Mouse (Mus musculus): ENCODE results near the gene Mien1.

Mien1 gene

DNA sequence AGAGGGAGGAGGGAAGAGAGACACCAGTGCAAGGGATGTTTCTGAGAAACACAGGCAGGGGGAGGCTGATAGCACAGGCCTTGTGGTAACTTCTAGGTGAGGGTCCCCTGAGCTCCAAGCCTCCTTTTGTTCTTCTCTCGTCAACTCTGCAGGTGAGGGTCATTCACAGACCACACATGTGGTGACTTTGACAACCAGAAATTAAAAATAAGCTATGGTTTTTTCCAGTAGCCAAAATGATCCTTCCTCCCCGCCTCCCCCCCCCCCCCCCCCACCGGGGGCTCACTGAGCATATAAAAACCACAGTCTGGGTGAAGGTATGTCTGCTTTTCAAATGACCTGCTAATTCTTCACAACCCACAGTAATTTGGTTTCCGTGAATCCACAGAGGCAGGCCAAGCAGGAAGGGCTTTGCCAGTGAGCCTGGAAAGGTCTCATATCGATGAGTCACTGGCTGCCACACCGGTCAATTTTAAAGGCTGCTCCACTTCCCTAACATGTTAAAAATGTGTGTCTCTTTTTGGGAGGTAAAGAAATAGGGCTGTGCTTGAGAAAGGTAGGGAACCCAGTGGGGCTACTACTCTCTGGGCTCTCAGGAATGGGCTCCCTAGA, 22.4 kb upstream of the Mien1 start:
- no peak for DNase-seq (ENCODE audit: extremely low spot score, low spot score)

DNA sequence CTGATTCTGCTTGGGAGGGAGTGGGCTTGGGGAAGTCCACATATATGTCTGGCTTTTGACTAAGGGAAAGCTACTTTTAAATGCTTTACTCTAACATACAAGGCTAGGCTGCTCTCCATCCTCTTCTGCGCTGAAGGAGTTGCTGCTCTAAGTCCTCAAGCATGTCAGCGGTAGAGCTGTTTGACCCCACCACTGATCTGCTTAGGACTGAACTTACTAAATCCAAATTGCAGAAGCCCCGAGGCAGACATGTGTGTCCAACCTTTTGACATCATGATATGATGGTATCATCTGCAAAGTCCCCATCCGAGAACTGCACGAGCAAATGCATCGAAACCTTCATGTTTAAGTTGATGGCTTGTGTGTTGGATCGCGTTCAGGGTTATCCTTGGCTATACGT, 21.1 kb upstream of the Mien1 start:
- DNase-seq (ENCODE audit: extremely low spot score, low spot score) = no peak

DNA sequence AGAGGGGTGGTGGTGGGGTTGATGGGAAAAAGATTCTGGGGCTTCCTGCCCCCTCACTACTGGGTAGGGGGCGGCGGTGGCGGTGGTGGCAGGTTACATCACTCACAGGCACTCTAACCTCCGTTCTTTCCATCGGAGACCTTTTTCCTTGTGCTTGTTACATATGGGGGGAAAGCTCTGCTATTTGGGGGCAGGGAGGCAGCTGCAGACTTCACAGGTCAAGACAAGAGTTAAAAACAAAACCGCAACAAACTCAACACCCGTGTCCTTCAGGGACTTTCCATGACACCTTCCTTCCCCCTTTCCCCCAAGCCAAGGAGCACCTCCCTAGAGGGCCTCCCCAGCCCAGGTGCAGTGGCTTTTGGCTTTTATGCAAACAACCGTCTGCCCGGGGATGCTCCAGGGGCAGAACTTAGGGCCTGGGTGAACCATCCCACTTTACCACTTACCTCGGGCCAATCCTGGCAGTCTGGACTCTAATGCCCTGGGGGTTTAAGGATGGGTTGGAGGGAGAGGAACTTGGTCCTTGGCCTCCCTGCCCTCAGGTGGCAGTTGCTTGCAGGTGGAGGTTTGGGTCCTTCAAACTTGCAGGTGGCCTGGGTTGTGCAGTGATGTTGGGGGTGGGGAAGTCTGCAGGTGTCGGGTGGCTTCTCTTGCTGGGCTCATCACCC, 20.4 kb upstream of the Mien1 start:
- DNase-seq (ENCODE audit: extremely low spot score, low spot score) = no peak

DNA sequence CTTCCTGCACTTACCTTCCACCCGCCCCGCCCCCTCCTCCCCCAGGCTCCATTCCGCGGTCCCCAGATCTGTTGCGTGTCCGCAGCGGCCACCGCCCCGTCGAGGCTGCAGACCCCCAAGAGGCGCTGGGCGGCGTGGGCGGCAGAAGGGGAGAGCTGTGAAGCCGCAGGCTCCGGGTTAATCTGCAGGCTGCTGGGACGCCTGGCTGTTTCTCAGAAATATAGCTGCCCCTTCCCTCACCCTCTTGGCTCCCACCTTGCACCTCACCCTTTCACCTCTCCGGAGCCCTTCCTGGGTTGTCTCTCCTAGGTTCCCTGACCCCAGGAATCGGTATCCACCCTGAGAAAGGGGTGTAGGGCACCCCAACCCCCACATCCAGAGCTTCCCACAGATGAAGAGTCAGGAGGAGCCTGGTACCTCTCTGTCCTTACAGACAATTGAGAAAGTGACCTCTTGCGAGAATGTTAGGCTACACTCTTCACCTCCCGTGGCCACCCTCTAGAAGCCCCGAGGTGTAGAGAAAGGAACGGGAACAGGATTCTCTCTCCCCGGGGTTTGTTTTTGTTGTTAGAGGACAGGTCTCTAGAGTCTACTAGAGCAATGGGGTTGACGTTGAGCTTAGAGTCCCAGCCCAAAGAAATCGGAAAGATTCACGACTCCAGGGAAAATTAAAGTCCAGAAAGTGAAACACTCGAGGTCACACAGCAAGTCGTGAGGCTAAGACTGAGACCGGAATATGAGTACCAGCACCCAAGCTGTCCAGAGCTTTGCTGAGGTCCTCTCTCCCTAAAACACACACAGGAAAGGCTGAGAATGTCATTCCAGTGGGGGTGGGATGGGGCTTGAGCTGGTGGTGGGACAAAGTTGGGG, 19.6 kb upstream of the Mien1 start:
- peak; percentile 23 for DNase-seq (ENCODE audit: extremely low spot score, low spot score)

DNA sequence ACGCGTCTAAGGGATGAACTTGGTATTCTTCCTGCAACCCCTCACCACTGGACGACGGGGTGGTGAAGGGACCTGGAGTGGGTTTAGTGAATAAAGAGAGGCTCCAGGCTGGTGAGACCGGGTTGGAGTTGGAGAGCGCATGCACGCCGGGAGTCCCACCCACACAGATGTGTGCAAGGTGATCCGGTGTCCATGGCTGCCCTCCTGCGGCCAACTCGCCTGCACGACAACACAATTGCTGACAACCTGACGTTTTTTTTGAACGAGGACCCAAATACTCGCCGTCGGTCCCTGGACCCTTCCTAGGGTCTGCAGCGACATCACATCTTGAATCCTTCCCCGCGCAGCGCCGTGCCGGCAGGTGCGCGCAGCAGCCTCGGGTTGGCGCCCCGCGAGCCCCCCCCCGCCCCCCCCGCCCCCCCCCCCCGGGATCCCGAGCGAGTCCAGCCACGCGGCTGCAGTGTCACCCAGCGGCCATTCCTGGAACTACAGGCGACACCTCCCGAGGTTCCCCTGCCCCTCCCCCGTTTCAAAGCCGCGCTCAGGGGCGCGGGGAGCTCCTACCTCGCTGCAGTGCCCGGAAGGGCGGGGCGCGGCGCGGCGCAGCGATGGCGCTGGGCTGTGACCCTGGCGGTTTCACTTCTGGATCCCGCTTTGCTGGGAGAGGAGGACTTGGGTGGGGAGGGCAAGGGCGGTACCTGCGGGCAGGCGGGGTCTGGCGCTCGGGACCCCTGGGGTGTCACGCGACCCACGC, 18.8 kb upstream of the Mien1 start:
- DNase-seq (ENCODE audit: extremely low spot score, low spot score) = peak; percentile 90

DNA sequence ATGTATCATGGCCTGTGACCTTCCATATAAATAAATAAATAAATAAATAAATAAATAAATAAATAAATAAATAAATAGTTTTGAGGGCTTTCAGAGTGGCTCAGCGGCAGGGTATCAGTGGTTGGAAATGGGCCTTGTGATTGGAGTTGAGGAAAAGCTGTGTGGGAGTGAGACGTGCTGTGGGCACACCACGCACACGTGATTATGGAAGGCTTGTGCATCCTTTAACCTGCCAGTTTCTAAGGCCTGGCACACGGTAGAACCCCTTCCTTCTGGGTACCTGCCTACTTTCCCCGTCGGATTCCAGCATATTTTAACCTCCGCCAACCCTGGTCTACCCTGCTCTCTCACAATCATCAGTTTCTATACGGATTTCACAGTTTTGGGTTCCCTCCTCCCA, 18.2 kb upstream of the Mien1 start:
- DNase-seq (ENCODE audit: extremely low spot score, low spot score) = no peak

DNA sequence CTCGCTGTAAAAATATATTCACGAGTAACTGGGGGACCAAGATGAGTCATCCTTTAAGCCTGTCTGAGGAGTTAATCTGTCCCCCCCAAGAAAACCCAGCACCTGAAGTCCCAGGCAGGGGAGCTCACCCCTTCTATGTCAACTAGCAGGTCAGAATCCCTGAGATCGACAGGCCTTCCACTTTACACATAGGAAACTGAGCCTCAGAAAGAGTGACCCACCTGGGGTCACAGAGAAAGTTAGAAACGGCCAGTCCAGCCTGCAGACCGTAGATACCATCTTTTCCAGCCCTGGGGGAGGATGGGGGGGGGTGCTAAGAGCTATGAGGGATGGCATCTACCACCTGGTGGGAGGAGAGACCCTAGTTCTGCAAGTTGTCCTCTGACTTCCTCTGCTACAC, 17.8 kb upstream of the Mien1 start:
- DNase-seq (ENCODE audit: extremely low spot score, low spot score) = no peak

DNA sequence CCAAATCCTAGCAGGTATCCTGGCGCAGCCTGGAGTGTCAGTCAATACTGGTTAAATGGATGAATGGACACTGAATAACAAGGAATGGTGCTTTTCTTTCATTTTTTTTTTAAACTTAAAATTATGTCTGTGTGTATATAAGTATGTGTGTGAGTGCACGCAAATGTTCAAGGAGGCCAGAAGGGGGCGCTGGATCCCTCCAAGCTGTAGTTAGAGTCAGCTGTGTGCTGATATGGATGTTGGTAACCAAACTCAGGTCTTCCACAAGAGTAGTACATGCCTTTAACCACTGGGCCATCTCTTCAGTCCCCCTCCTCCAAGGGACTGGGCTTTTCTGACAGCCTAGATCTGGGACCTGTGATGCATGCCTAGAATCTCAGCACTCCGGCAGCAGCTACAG, 16.7 kb upstream of the Mien1 start:
- no peak for DNase-seq (ENCODE audit: extremely low spot score, low spot score)

DNA sequence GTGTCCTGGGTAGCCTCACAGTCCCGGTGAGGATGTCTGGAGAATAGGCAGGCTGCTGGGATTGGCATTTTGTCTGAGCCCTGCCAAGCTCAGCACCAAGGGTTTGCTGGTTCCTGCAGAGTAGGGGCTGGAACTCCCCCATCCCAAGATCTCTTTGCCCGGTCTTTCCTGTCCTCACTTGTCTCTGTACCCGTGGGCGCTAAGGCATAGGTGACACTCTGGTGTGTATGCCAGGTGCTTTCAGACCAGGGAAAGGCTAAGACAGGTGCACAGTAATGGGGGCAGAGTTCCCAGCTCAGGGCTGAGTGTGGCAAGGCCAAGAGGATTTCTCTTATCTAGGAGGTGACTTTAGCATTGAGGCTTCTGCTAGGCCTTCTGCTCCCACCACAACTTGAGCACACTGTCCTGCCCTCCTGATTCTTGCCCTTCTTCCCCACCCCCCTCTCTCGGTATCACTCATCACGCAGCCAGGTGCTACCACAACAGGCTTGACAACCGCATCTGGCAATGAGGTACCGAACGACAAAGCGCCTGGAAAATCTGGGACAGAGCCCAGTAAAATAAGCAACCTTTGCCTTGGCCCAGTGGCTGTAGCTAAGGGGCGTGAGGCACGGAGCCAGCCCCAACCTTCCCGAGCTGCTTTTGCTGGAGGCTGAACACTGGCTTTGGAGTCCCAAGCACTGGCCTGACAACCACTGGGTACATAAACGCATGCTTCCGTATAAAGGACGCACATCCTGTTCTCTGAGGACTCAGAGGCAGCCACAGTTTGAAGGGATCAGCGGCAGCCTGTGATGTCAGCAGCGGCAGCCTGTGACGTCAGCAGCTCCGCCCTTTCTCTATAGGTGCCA, 11.4 kb upstream of the Mien1 start:
- DNase-seq (ENCODE audit: extremely low spot score, low spot score) = no peak

DNA sequence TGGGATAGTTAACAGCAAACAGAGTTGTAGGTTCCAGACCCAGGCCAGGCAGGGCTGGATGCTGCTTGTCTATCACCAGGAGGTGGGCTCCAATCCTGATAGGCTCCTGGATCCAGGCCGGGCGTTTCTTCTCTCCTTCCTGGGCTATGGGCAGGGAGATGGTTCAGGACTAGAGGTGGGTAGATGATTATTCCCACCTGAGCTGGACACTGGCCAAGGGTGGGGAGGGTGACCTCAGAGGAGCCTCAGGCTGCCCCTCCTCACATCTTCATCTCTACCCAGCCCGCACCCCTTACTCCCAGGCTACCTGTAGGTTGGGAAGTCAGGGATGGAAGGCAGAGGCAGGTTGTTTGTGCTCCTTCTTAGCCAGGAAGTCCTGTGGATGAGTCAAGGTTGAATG, 10.6 kb upstream of the Mien1 start:
- no peak for DNase-seq (ENCODE audit: extremely low spot score, low spot score)

DNA sequence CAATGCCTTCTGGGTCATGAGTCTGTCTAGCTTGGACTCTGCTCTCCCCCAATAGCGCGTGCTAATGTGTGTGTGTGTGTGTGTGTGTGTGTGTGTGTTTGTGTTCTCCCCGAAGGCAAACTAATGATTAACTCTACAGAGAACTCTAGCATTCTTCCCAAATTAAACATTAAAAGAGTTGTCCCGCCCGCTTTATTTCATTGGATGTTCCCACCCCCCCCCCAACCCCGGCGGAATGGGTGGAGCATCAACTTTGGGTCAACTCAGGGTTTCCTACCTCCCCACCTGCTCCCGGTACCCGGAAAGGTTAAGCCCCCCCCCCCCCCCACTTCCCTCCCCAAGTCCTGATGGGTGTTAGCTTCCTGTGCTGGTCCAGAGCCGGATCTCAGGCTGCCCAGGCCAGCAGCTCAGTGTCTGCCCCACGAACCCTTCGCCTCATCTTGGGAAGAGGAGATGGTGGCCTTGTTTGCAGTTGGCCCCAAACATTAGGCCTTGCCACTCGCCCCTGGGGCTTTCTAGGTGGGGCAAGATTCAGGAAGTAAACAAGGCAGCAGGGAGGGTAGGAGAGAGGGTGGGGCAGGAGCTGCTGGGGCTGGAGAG, 9.5 kb upstream of the Mien1 start:
- no peak for DNase-seq (ENCODE audit: extremely low spot score, low spot score)

DNA sequence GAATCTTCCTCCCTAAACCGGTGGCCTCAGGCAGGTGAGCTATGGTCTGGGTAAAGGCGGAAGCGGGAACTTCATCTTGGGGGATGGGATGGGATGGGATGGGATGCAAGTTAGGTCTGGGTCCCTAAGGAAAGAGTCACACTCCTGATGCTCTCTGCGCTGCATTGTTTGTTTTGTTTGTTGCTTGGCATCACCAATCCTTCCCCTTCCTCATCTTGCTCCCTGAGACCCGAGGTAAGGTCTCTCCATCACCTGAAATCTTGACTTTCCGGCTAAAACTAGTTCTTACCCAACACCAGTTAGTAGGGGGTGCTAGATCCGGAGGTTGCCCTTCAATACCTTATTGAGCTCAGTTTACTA, 8.7 kb upstream of the Mien1 start:
- no peak for DNase-seq (ENCODE audit: extremely low spot score, low spot score)

DNA sequence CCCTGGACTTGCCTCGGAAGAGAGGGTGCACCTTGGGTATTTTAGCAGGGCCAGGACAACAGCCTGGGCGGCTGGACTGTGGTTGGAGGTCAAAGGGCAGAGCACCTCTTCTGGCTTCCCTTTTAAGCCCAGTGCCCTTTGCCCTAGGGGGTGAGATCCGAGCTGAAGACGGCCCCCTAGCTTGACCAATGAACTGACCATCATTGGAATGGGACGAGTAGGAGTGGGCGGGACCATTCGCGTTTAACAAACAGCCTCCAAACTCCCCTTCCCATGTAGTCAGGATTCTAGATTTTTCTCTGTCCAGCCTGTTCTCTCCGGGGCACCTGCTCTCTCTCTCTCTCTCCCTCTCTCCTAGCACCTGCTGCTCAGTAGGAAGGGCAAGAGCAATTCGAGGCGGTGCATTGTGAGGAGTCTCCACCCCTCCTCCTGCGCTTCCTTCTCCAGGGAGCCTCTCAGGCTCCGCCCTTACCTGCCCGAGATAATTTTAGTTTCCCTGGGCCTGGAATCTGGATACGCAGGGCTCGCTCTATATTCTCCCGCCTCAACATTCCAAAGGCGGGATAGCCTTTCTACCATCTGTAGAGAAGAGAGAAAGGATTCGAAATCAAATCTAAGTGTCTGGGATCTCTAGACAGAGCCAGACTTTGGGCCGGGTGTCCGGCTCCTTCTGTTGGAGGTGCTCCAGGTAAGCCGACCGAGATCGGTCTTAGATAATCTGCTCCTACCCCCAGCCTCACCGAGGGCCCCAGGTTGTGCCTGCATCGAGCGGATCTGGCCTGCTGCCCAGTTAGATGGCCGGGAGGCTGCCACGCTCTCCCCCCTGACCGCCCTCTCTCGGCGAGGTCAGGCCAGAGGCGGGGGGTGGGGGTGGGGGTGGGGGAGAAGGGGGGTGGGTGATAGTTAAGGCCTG, 8.0 kb upstream of the Mien1 start:
- peak; percentile 38 for DNase-seq (ENCODE audit: extremely low spot score, low spot score)

DNA sequence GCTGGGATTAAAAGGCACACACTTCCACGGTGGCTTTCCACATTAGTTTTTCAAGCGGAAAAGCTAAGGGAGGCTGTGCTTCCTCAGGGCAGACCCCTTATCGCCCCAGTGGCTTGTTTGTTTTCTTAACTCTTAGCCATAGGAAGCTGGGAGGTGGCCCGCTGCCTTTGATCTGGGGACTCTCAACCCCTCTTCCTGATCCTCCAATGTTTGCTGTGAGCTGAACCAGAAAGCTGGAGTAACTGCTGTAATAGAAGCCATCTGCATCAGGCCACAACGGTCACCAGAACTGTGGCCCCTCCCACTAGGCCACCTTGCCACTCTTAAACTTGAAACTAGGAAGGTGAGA, 7.4 kb upstream of the Mien1 start, which contains the start of gene Grb7:
Gene Grb7, plus strand, starts transcription at position 182 of the 349 bp plus-strand sequence.
- DNase-seq (ENCODE audit: extremely low spot score, low spot score) = no peak

DNA sequence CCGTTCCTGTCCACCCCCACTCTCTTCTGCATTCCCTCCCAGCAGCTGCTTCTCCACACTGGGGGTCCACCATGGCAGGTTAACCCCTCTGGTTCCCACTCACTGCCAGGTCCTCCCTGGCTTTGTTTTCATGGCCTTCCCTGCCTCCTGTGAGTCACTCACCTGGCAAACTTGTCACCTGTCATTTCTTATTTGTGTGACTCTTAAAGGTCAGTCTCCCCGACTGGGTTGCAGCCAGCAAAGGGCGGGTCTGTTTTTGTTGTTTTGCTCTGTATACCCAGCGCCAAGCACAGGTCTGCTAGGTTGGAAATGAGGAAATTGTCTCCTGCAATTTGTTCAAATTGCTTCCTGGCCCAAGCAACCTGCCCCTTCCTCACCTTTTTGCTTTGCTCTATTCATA, 6.9 kb upstream of the Mien1 start:
- DNase-seq (ENCODE audit: extremely low spot score, low spot score) = no peak

DNA sequence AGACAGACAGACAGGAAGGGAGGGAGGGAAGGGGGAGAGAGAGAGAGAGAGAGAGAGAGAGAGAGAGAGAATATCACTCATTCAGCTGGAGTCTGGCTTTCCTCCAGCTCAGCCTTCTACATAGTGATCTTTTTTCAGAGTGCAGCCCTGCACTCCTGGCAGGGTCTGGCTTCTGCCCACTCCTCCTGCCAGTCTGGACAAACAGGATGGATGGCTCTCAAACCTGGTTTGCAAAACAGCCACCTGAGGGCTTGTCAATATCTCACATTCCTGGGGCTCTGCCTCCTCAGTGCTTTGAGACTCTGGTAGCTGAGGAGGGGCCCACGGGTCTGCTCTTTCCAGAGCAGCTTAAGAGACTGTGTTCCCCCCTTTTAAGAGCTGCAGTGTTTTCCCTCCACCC, 6.4 kb upstream of the Mien1 start:
- no peak for DNase-seq (ENCODE audit: extremely low spot score, low spot score)

DNA sequence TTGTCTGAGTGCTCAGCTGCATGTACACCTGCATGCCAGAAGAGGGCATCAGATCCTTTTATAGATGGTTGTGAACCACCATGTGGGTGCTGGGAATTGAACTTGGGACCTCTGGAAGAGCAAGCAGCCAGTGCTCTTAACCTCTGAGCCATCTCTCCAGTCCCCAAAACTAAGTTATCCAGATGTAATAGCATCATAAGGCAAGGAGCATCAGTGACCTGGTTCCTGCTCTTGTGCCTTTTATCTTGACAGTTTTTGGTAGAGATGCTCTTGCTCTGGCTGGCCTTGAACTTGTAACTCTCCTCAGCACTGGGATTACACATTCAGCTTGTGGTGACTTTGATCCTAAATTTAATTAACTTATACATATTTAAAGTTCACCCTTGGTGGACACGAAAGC, 4.9 kb upstream of the Mien1 start:
- no peak for DNase-seq (ENCODE audit: extremely low spot score, low spot score)

DNA sequence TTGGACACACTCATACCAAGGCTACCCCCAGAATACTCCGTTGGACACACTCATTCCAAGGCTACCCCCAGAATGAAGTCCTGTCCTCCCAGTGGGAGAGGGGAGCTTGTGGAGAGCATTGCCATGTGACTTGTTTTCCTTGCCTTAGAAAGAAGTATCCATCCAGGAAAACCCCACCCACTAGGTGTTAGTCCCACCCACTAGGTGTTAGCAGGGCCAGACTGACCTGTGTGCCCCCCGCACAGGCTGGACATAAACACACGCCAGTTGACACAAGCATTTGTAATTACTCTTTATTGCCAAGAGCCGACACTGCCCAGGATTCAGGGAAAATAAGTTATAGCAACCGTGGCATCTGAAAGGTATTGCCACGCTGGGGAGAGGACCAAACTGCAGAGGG, 1.4 kb downstream of the Mien1 start:
- no peak for DNase-seq (ENCODE audit: extremely low spot score, low spot score)

DNA sequence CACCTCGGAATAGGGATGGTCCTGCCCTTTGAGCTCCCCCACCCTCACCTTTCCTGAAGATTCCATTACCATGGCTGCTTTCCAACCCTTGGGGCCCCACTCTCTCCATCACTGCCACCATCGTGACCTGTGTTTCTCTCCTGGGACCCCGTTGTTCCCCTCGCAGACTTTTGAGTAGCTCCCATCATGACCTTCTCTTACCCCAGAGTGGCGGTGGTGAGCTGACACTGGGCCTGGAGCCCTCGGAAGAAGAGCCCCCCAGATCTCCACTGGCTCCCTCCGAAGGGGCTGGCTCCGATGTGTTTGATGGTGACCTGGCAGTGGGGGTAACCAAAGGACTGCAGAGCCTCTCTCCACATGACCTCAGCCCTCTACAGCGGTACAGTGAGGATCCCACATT, 3.1 kb downstream of the Mien1 start:
- no peak for DNase-seq (ENCODE audit: extremely low spot score, low spot score)
